Mouse (Mus musculus) lung, adult 2 months (tissue): ENCODE data around the gene Fcamr.

Experiments
- CTCF ChIP-seq: fragments of 200-500 bp; IDR thresholded peaks from 2 replicates; pipeline ENCODE4 v1.5.1; 2011; ENCODE audit warnings: mild to moderate bottlenecking, low read length, control low read depth; ENCODE audit not compliant: insufficient read depth
- POLR2A ChIP-seq: fragments of 200-500 bp; IDR thresholded peaks from 2 replicates; pipeline ENCODE4 v1.6.1; 2011; ENCODE audit warnings: low read depth, mild to moderate bottlenecking, control low read depth, low read length, borderline replicate concordance; ENCODE audit errors: extremely low read depth

GRCm38 (mm10) chr1:130798551-130798950 is 2.2 kb upstream of the Fcamr start:
- TF ChIP-seq CTCF (no peak), POLR2A (no peak)
